Mouse (Mus musculus) heart, embryonic 11.5 days (tissue): Measurements from ENCODE around the gene Ric8b. TPM values are rescaled to one million over a fixed set of nuclear protein-coding genes. Genes with fewer than 3 reads are reported as not detected.

Experiments
- ATAC-seq: fragments of 200-750 bp; cut with Nextera tagmentation; replicated peaks from 2 replicates; pipeline ENCODE4 v1.8.0; 2017; ENCODE audit warnings: moderate library complexity; ENCODE audit not compliant: insufficient number of reproducible peaks, low FRiP score, low TSS enrichment
- H3K27ac ChIP-seq: fragments of 300-500 bp; sonication (generic); 2 replicates; pipeline ENCODE4 v1.5.1; 2014; ENCODE audit warnings: mild to moderate bottlenecking, low read depth, low read length
- H3K27me3 ChIP-seq: fragments of 300-500 bp; sonication (generic); 2 replicates; pipeline ENCODE4 v1.6.1; 2014; ENCODE audit warnings: mild to moderate bottlenecking, low read length, mixed read lengths; ENCODE audit not compliant: control insufficient read depth, insufficient read depth
- H3K36me3 ChIP-seq: fragments of 300-500 bp; sonication (generic); 2 replicates; pipeline ENCODE4 v1.6.1; 2014; ENCODE audit warnings: mild to moderate bottlenecking, low read length, moderate library complexity, mixed read lengths; ENCODE audit not compliant: control insufficient read depth, insufficient read depth
- H3K4me1 ChIP-seq: fragments of 300-500 bp; sonication (generic); 2 replicates; pipeline ENCODE4 v1.6.1; 2014; ENCODE audit warnings: low read length; ENCODE audit not compliant: control insufficient read depth, insufficient read depth
- H3K4me2 ChIP-seq: fragments of 300-500 bp; sonication (generic); 2 replicates; pipeline ENCODE4 v1.6.1; 2014; ENCODE audit warnings: mild to moderate bottlenecking, moderate library complexity
- H3K4me3 ChIP-seq: fragments of 300-500 bp; sonication (generic); 2 replicates; pipeline ENCODE4 v1.5.1; 2014; ENCODE audit warnings: low read depth, low read length
- H3K9ac ChIP-seq: fragments of 300-500 bp; sonication (generic); 2 replicates; pipeline ENCODE4 v1.6.1; 2014; ENCODE audit warnings: mild to moderate bottlenecking, low read depth, low read length, moderate library complexity
- H3K9me3 ChIP-seq: fragments of 300-500 bp; sonication (generic); replicated peaks from 2 replicates; pipeline ENCODE4 v1.6.1; 2016; ENCODE audit warnings: low read length; ENCODE audit not compliant: control insufficient read depth
- WGBS: fragments of 180-500 bp; shearing (Covaris S2); extraction: QIAGEN DNeasy Blood & Tissue Kit; methylation state at CpG from one replicate; pipeline ENCODE4 v1.1.7; 2014; ENCODE audit not compliant: insufficient replicate concordance; 5-methylcytosine and 5-hydroxymethylcytosine counted together
- polyA plus RNA-seq: library from polyadenylated mRNA; unstranded; fragments of >200 nt; fragmentation: Nextera tagmentation; extraction: Ambion mirVana; gene quantifications from 2 replicates; pipeline ENCODE4 v1.2.1, GENCODE M21; 2014

Ric8b gene
- polyA plus RNA-seq, 1 experiment from 2014 or later: 17.1 TPM

- 81% methylated on average over 9 of the region's 9 CpGs for WGBS
Observed at GRCm38 (mm10) chr10:85014456-85014976, 97.1 kb downstream of the Ric8b start.

GRCm38 (mm10) chr10:85022647-85023312, 105.4 kb downstream of the Ric8b start:
- H3K9me3 ChIP-seq: no peaks in the 10 kb centered on the region
- peaks cover 6% of the 10 kb centered on the region for H3K36me3 ChIP-seq
- no peaks in the 10 kb centered on the region for H3K27me3 ChIP-seq
- H3K4me2 ChIP-seq: no peak overlapping the region
- H3K4me1 ChIP-seq: 0 out of 2 replicates have a peak, but pooled peaks cover 2% of the 10 kb centered on the region
- ATAC-seq: no peak
- H3K27ac ChIP-seq: no peak overlapping the region
- no peak overlapping the region for H3K9ac ChIP-seq
- no peak overlapping the region for H3K4me3 ChIP-seq
- WGBS: 73% methylated on average over 11 of the region's 11 CpGs

More at GRCm38 (mm10) chr10:85014456-85014976, 97.1 kb downstream of the Ric8b start:
- H3K4me2 ChIP-seq: no peak overlapping the region
- no peaks in the 10 kb centered on the region for H3K4me1 ChIP-seq
- no peak overlapping the region for H3K9ac ChIP-seq
- H3K27me3 ChIP-seq: no peaks in the 10 kb centered on the region
- no peak overlapping the region for H3K4me3 ChIP-seq
- no peak for ATAC-seq
- H3K9me3 ChIP-seq: no peaks in the 10 kb centered on the region
- H3K27ac ChIP-seq: no peak overlapping the region
- H3K36me3 ChIP-seq: peaks cover 9% of the 10 kb centered on the region

DNA sequence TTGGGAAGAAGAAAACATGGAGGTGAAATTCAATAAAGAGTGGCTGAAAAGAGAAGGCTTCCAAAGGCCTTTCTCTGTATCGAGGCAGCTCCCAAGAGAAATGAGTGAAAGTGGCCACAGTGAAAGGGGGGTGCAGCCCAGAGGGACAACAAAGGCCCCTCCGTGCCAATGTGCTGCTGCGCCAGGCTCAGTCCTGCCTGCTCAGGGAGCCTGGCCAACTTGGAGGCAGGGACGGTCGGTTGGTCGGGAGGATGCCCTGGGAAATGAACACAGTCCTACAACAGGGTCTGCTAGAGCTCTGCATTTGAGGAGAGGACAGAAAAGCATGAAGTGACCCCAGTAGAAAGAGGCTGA, 105.9 kb downstream of the Ric8b start:
- Histone ChIP-seq H3K9me3 (no peaks in the 10 kb centered on the region), H3K9ac (no peak overlapping the region), H3K4me2 (no peak overlapping the region), H3K4me1 (0 out of 2 replicates have a peak, but pooled peaks cover 2% of the 10 kb centered on the region), H3K27ac (no peak overlapping the region), H3K36me3 (peaks cover 5% of the 10 kb centered on the region), H3K27me3 (no peaks in the 10 kb centered on the region), H3K4me3 (no peak overlapping the region)
- 69% methylated on average over 6 of the region's 6 CpGs for WGBS
- no peak for ATAC-seq

GRCm38 (mm10) chr10:85025799-85026424, 108.5 kb downstream of the Ric8b start:
- Histone ChIP-seq H3K4me3 (no peak overlapping the region), H3K9me3 (no peaks in the 10 kb centered on the region; the same call in 1 of the 2 replicates), H3K4me1 (0 out of 2 replicates have a peak, but pooled peaks cover 2% of the 10 kb centered on the region), H3K4me2 (no peak overlapping the region), H3K9ac (no peak overlapping the region), H3K36me3 (no peaks in the 10 kb centered on the region), H3K27ac (no peak overlapping the region), H3K27me3 (no peaks in the 10 kb centered on the region)
- peak; percentile 98 for ATAC-seq
- 81% methylated on average over 11 of the region's 11 CpGs for WGBS

DNA sequence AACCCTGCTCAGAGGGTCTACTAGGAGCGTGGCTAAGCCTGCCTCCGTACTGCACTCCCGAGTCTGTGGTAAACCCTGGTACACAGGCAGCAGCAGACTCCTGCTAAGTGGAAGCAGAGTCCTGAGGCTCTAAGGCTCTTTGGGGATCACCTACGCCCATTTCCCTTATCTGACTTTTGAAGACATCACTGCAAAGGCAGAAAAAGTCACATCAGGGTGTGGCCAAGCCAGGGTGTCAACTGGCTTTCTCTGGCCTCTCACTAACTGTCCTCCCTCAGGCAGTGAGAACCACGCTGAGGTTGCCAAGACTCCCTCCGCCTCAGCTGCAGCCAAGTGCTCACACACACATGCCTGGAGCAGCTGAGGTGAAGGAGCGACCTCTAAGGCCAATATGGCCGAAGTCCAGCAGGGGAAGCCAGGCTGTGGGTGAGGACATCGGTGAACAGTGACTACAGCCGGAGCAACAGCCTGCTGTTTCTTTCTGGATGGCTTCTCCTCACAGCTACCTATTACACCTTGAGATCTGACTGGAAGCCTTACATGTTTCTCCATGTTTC, 110.3 kb downstream of the Ric8b start:
- Histone ChIP-seq H3K9me3 (no peaks in the 10 kb centered on the region; the same call in 1 of the 2 replicates), H3K27me3 (no peaks in the 10 kb centered on the region), H3K4me2 (no peak overlapping the region), H3K36me3 (no peaks in the 10 kb centered on the region), H3K4me1 (no peaks in the 10 kb centered on the region), H3K9ac (no peak overlapping the region), H3K27ac (no peak overlapping the region), H3K4me3 (no peak overlapping the region)
- 72% methylated on average over 10 of the region's 10 CpGs for WGBS
- ATAC-seq: no peak

DNA sequence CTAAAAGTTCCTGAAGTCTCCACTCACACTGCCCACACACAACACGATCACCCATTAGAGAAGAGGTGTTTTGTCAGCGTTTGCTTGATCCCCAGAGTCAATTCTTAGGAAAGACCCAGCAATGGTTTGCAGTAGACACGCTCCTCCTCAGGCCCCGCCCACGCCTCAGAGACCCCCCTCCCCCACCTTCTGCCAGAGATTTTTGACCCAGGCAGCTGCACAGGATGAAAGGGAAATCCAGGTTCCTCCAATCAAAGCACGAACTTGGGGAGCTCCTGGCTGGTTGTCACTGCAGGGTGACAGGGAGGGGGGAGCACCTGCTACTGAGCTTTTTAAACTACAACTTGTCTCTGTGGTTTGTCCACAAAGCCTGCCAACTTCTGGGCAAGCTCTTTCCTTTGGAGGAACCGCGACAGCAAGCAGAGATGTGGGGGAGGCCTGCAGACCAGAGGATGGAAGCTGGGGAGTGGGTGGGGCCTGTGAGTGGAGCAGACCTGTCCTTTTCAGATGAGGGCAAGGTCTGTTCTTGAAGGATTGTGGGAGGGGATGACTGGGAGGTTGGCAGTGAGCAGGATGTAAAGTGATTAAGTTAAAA, 117.8 kb downstream of the Ric8b start:
- H3K4me3 ChIP-seq: no peak overlapping the region
- no peaks in the 10 kb centered on the region for H3K4me1 ChIP-seq
- no peak overlapping the region for H3K27ac ChIP-seq
- H3K27me3 ChIP-seq: no peaks in the 10 kb centered on the region
- WGBS: 21% methylated on average over 8 of the region's 8 CpGs
- no peak overlapping the region for H3K4me2 ChIP-seq
- no peak for ATAC-seq
- H3K9ac ChIP-seq: no peak overlapping the region
- H3K9me3 ChIP-seq: no peaks in the 10 kb centered on the region; the same call in 1 of the 2 replicates
- no peaks in the 10 kb centered on the region for H3K36me3 ChIP-seq

- Histone ChIP-seq H3K4me2 (no peak overlapping the region), H3K9me3 (no peaks in the 10 kb centered on the region), H3K4me1 (no peaks in the 10 kb centered on the region), H3K27ac (no peak overlapping the region), H3K36me3 (no peaks in the 10 kb centered on the region), H3K4me3 (no peak overlapping the region), H3K27me3 (no peaks in the 10 kb centered on the region), H3K9ac (no peak overlapping the region)
- WGBS: 62% methylated on average over 10 of the region's 10 CpGs
- ATAC-seq: no peak
Observed at GRCm38 (mm10) chr10:85038147-85038546, 120.7 kb downstream of the Ric8b start.

DNA sequence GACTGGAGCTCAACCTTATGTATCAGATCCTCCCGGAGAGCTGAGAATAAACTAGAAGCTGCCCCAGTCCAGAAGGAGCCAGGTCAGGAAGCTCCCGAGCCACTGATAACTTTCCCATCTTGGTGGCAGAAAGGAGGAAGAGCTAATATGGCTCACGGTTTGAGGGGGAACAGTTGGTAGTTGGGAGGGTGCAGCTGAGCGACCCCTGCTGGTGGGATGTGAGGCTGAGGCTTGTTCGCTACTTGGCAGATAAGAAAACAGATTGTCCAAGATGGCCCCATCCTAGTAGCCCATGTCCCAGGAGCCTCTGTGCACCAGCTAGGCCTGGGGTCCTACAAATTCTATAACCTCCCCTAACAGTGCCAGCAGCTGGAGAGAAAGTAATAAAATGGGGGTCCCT, 121.4 kb downstream of the Ric8b start:
- no peaks in the 10 kb centered on the region for H3K9me3 ChIP-seq
- H3K9ac ChIP-seq: no peak overlapping the region
- H3K4me3 ChIP-seq: no peak overlapping the region
- H3K27me3 ChIP-seq: no peaks in the 10 kb centered on the region
- no peak overlapping the region for H3K27ac ChIP-seq
- 77% methylated on average over 5 of the region's 5 CpGs for WGBS
- H3K36me3 ChIP-seq: no peaks in the 10 kb centered on the region
- H3K4me1 ChIP-seq: no peaks in the 10 kb centered on the region
- ATAC-seq: no peak
- H3K4me2 ChIP-seq: no peak overlapping the region
